Mouse (Mus musculus) left cerebral cortex, postnatal 10 days (tissue): ENCODE measurements around the gene Plekhf1. TPM values are rescaled to one million over a fixed set of nuclear protein-coding genes. Genes with fewer than 3 reads are reported as not detected.

Source experiments
- DNase-seq, 2 experiments: peaks; one replicate each; pipeline ENCODE4 v3.0.0; 2021 to 2022; ENCODE audit warnings: low spot score in 2 of 2, mixed read lengths in 1 of 2; ENCODE audit errors: extremely low spot score in 1 of 2
- intact Hi-C: fragments of 180-260 bp; cut with DNase I; formaldehyde crosslinking; loops from one replicate; pipeline ENCODE4 v1.15.1; 2025
- total RNA-seq, 2 experiments: library from RNA; stranded (reverse); gene quantifications; 2 replicates each; pipeline ENCODE4 v1.2.3; 2021

Gene Plekhf1
- total RNA-seq: under 1 TPM; 0.55 to 0.92 TPM

- DNase-seq: peak; percentile 69 to 95
- intact Hi-C loops: no loop called here
Measured at GRCm38 (mm10) chr7:38227900-38228298, at the start of gene Plekhf1. Gene Plekhf1 (minus strand): TSS chr7:38228016.

DNA sequence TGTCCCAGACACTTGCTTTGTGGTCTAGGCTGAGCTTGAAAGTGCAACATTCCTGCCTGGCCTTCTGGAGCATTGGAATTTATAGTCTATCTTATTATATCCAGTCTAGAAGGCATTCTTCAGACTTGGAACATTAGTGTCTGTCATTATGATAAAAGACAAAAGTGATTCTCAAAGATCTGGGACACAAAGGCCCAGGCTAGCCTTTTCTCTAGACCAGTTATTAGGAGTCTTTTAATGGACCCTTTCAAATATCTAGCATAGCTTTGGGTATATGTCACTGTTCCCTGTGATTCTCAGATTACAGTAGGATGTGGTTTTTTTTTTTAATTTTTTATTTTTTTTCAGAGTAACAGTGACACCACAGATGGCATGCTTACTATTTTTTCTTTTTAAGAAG lies 44.7 kb upstream of the Plekhf1 start:
- no peak for DNase-seq
- intact Hi-C loops: loop anchor here (5.0 kb wide), 1 partner anchor 90 kb away; the partner anchor contains the start of gene 1600014C10Rik

- intact Hi-C loops: loop anchor here (5.0 kb wide), 1 partner anchor 90 kb away; the partner anchor contains the start of gene 1600014C10Rik
Measured at GRCm38 (mm10) chr7:38271859-38272258, 44.0 kb upstream of the Plekhf1 start.

DNA sequence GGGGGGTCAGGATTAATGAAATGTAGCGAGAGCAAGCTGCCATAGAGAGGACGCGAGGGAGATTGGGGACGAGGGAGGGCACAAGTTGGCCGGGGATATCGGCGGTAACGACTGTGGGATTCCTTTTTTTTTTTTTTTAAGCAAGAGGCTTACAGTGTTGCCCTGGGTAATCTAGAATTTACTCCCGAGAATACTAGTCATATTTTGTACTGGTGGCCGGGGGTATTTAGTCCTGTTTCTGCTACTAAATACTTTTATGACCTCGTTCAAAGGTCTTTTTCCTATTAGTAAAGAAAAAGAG lies 43.6 kb upstream of the Plekhf1 start:
- DNase-seq: no peak
- intact Hi-C loops: loop anchor here (5.0 kb wide), 1 partner anchor 89 kb away; the partner anchor contains the start of gene 1600014C10Rik

More at GRCm38 (mm10) chr7:38271859-38272258, 44.0 kb upstream of the Plekhf1 start:
- no peak for DNase-seq

DNA sequence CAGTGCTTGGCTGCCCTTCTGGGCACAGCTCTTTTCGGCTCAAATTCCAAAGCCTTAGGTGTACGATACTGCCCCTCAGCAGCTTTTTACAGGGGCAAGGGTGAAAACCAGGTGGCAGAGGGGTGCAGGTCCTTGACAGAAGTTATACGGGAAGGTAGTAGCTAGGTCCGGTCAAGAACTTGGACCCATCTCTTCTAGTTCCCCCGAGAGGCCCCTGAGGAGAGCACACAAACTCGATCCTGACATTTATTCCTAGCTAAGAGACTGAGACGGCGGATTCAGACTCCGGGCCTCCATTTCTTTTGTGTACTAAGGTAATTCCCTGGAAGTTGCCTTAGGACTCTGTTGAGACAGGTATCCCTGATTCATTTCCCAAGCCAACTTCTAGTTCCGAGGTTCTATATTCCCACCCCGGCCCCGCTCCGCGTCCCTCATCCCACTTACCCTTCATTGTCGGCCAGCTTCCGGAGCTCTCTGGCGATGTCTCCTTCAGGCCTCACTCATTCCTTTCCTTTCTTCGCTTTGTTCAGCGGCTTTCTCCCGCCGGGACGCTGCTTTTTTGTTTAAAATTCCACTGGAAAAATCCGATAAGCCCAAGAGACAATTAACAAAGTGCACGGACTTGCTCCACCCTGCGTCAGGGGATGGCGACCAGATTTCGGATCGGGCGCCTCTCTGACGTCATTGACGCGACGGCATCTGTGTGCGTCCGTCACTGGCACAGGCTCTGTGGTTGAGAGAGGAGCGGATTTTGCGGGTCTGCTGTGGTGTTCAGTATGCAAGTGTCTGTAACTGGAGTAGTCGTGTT lies 43.1 kb upstream of the Plekhf1 start, which contains the start of gene Pop4:
Gene Pop4 (minus strand): TSS at position 721 of the 808 bp plus-strand sequence.
- intact Hi-C loops: loop anchor here (5.0 kb wide), 1 partner anchor 89 kb away; the partner anchor contains the start of gene 1600014C10Rik
- peak; percentile 91 to 95 for DNase-seq

DNA sequence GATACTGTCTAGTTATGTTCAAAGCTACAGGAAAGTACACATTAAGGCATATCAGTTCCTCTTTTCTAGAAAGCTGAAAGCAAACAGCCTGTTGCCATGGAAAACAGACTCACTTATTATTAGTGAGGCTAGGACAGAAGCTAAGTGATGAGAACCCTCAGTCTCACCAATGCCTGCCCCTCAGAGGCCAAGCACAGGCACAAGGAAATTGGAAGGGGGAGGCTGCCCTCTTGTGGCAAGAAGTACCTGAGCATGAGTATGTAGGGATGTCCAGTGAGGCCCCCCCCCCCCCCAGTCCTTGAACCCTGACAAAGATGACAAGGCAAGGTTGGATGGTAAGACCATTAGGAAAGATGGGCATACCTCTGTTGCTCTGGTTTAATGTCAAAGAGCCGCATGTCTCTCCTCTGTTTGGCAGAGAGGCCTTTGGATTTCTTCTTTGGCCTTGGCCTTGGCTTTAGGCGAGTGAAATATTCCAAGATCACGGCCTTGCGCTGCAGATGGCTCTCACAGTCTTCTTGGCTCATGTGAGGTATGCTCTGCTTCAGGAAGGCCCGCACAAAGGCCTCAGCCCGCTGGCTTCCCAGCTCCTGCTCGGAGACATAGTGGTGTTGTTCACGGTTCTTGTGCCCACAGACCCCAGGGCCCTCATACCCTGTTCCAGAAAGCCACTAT lies 39.3 kb upstream of the Plekhf1 start:
- intact Hi-C loops: no loop called here

DNA sequence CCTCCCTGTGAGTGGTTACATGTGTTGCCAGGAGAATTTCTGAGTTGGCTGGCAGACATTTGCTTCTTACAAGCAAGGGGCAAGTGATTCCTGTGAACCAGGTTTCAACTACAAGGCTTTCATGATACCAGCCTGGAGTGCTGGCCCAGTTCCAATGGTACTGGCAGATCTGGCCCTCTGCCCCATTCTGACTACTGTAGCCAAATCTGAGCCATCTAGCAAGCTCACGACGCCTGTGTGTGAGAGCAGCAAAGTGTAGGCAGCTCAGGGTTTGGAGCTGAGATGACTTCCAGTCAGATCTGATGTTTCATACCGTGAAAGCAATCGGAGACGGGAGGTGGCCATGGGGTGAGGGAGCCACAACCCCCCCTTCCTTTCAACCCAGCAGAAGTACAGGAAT lies 34.6 kb upstream of the Plekhf1 start:
- DNase-seq: peak in 1 of 2 experiments; percentile 36
- intact Hi-C loops: no loop called here

More for the DNA sequence above, 39.3 kb upstream of the Plekhf1 start:
- DNase-seq: peak in 1 of 2 experiments; percentile 55

- DNase-seq: no peak
- intact Hi-C loops: no loop called here
Measured at GRCm38 (mm10) chr7:38259631-38260030, 31.8 kb upstream of the Plekhf1 start.

- intact Hi-C loops: no loop called here
- no peak for DNase-seq
Measured at GRCm38 (mm10) chr7:38253441-38253840, 25.6 kb upstream of the Plekhf1 start.

DNA sequence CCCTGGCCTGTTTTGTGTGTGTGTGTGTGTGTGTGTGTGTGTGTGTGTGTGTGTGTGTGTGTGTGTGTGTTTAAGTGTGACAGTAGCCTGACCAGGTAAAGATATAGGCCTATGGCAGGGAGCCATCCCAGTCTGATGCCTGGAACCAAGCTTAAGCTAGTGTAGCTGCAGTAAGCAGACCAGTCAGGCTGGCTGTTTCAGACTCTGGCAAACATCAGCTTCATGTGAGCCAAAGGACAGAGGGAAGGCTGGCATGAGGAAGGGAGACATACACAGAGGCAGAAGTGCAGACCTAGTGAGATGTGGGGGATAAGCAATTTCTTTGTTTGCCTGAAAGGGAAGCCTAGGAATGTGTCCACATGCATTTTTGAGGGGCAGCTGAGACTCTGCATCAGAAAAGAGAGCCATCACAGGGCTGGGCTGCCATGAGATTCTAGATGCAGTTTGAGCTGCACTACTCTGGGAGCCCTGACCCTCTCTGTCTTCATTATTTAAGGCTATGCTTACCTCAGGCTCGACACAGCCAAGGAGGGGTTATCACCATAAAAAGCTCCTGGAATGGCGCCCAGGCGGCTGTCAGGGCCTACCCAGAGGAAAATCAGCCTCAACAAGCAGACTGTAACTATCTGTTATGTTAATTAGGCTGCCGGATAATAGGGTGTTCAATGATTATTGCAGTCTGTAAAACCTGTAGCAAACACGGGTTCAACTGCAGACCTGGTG lies 23.8 kb upstream of the Plekhf1 start:
- DNase-seq: peak in 1 of 2 experiments; percentile 42
- intact Hi-C loops: no loop called here

- intact Hi-C loops: no loop called here
- DNase-seq: no peak
Measured at GRCm38 (mm10) chr7:38242417-38242816, 14.6 kb upstream of the Plekhf1 start.

- intact Hi-C loops: no loop called here
Measured at GRCm38 (mm10) chr7:38237140-38237539, 9.3 kb upstream of the Plekhf1 start.

GRCm38 (mm10) chr7:38236400-38237105 lies 8.7 kb upstream of the Plekhf1 start:
- no peak for DNase-seq
- intact Hi-C loops: no loop called here

More at GRCm38 (mm10) chr7:38237140-38237539, 9.3 kb upstream of the Plekhf1 start:
- DNase-seq: no peak

GRCm38 (mm10) chr7:38230285-38230684 lies 2.5 kb upstream of the Plekhf1 start:
- intact Hi-C loops: no loop called here
- peak in 1 of 2 experiments; percentile 51 for DNase-seq

DNA sequence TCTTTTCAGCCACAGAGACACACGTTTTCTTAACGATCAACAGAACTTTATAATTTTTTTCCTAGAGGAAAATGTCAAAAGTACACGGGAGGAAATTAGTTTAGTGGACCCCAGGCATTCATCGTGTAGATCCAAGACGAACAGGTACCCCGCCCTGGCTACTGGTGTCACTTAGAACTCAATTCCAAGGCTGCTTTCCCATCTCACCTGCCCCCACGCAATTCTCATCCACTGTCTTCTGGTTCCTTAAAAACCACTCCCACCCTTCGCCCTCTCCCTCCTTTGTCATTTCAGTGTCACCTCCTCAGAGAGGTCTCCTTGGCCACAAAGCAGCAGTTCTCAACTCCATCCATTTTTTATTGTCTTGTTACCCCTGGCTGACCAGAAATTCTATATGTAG lies 513 bp upstream of the Plekhf1 start:
- intact Hi-C loops: no loop called here
- DNase-seq: no peak

- intact Hi-C loops: no loop called here
Measured at GRCm38 (mm10) chr7:38227181-38227899, 476 bp downstream of the Plekhf1 start.

GRCm38 (mm10) chr7:38226226-38226625 lies 1.6 kb downstream of the Plekhf1 start:
- intact Hi-C loops: no loop called here

More at GRCm38 (mm10) chr7:38227181-38227899, 476 bp downstream of the Plekhf1 start:
- peak in 1 of 2 experiments; percentile 76 for DNase-seq

More at GRCm38 (mm10) chr7:38226226-38226625, 1.6 kb downstream of the Plekhf1 start:
- DNase-seq: no peak
